Mouse (Mus musculus) hindbrain, embryonic 15.5 days (tissue): ENCODE data around the gene Man1c1. TPM values are rescaled to one million over a fixed set of nuclear protein-coding genes. Genes with fewer than 3 reads are reported as not detected.

Experiments
- ATAC-seq: fragments of 200-750 bp; cut with Nextera tagmentation; 2 replicates; pipeline ENCODE4 v1.8.0; 2017; ENCODE audit warnings: low read depth, moderate number of reproducible peaks, moderate TSS enrichment; ENCODE audit not compliant: low FRiP score
- H3K27ac ChIP-seq: fragments of 300-500 bp; sonication (generic); replicated peaks from 2 replicates; pipeline ENCODE4 v1.5.1; 2015; ENCODE audit warnings: mild to moderate bottlenecking, inconsistent platforms
- H3K27me3 ChIP-seq: fragments of 300-500 bp; sonication (generic); 2 replicates; pipeline ENCODE4 v1.6.1; 2015; ENCODE audit warnings: control low read depth, inconsistent platforms
- H3K36me3 ChIP-seq: fragments of 300-500 bp; sonication (generic); 2 replicates; pipeline ENCODE4 v1.6.1; 2015; ENCODE audit warnings: control low read depth, inconsistent platforms
- H3K4me1 ChIP-seq: fragments of 300-500 bp; sonication (generic); replicated peaks from 2 replicates; pipeline ENCODE4 v1.6.1; 2015; ENCODE audit warnings: control low read depth, inconsistent platforms
- H3K4me2 ChIP-seq: fragments of 300-500 bp; sonication (generic); 2 replicates; pipeline ENCODE4 v1.6.1; 2015; ENCODE audit warnings: moderate library complexity, mild to moderate bottlenecking, inconsistent platforms
- H3K4me3 ChIP-seq: fragments of 300-500 bp; sonication (generic); 2 replicates; pipeline ENCODE4 v1.5.1; 2015; ENCODE audit warnings: mild to moderate bottlenecking, inconsistent platforms
- H3K9ac ChIP-seq: fragments of 300-500 bp; sonication (generic); 2 replicates; pipeline ENCODE4 v1.6.1; 2015; ENCODE audit warnings: inconsistent platforms
- H3K9me3 ChIP-seq: fragments of 300-500 bp; sonication (generic); 2 replicates; pipeline ENCODE4 v1.6.1; 2016; ENCODE audit warnings: control low read depth, inconsistent platforms
- WGBS: fragments of 180-500 bp; shearing (Covaris S2); methylation state at CpG from one replicate; pipeline ENCODE4 v1.1.7; 2015; 5-methylcytosine and 5-hydroxymethylcytosine counted together
- polyA plus RNA-seq: library from polyadenylated mRNA; unstranded; fragments of >200 nt; fragmentation: Nextera tagmentation; extraction: Ambion mirVana; gene quantifications from 2 replicates; pipeline ENCODE4 v1.2.1, GENCODE M21; 2015

Gene Man1c1
- polyA plus RNA-seq, 1 experiment from 2014 or later = 6.1 TPM

DNA sequence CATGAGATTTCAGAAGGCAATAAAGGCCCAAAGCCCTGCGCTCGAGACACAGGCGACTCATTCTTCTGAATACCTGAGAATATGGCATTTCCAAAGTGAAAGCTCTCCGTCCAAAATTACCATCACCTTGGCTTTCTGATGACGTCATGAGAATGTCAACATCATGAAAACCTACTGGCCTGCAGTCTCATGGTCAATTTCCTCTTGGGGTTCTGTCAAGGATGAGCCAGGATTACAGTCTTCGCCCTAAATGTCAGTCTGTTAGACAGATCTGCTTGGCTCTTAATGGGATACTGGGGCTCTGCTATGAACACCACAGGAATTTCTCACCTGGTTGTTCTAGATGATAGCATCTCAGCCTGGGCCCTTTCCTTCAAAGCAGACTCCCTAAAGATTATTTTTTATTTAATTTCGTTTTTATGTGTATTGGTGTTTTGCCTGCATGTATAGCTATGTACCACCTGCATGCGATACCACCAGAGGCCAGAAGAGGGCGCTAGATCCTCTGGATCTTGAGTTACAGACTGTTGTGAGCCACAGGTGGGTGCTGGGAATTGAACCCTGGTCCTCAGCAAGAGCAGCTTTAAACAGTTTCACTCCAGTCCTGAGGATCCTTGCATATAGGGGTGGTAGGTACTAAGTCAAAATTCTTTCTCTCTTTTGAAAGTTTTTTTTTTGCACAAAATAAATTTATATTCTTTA is 19.3 kb downstream of the Man1c1 start:
- Histone ChIP-seq H3K4me1 (peaks cover 26% of the 10 kb centered on the region), H3K27ac (no peak overlapping the region), H3K9ac (no peak overlapping the region), H3K9me3 (0 out of 2 replicates have a peak, but pooled peaks cover 6% of the 10 kb centered on the region), H3K4me2 (no peak overlapping the region), H3K27me3 (no peaks in the 10 kb centered on the region), H3K4me3 (no peak overlapping the region), H3K36me3 (no peaks in the 10 kb centered on the region)
- WGBS = 86% methylated on average over 9 of the region's 9 CpGs
- no peak for ATAC-seq

DNA sequence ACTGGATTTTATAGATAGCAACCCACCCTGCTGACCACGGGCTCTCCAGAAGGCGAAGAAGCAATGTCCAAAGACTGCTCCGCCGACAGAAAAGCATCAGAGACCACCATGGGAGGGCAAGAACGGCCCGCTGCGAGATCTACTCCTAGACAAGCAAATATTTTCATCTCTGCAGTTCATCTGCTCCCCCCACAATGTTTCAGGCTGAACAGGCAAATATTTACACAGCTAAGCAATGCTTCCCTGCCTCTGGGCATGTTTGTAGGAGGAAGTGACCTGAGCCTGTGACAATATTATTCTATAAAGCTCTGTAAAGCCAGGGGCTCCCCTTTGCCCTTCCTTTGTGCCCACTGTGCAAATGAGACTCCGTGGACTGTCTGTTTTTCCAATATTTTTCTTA is 20.2 kb downstream of the Man1c1 start:
- no peak for ATAC-seq
- peak overlapping the region; percentile 78 for H3K27ac ChIP-seq
- peaks cover 29% of the 10 kb centered on the region for H3K4me1 ChIP-seq
- no peaks in the 10 kb centered on the region for H3K27me3 ChIP-seq
- H3K9me3 ChIP-seq = 0 out of 2 replicates have a peak, but pooled peaks cover 6% of the 10 kb centered on the region
- H3K9ac ChIP-seq = no peak overlapping the region
- no peak overlapping the region for H3K4me3 ChIP-seq
- no peak overlapping the region for H3K4me2 ChIP-seq
- 72% methylated on average over 8 of the region's 8 CpGs for WGBS
- H3K36me3 ChIP-seq = no peaks in the 10 kb centered on the region

GRCm38 (mm10) chr4:134683008-134683407 is 21.1 kb downstream of the Man1c1 start:
- H3K4me1 ChIP-seq = peaks cover 38% of the 10 kb centered on the region
- H3K27me3 ChIP-seq = no peaks in the 10 kb centered on the region
- H3K9me3 ChIP-seq = 0 out of 2 replicates have a peak, but pooled peaks cover 6% of the 10 kb centered on the region
- H3K4me2 ChIP-seq = peak overlapping the region; percentile 20; the same call in 1 of the 2 replicates
- 38% methylated on average over 13 of the region's 13 CpGs for WGBS
- H3K27ac ChIP-seq = peak overlapping the region; percentile 78
- no peak overlapping the region for H3K4me3 ChIP-seq
- ATAC-seq = no peak
- H3K36me3 ChIP-seq = no peaks in the 10 kb centered on the region
- H3K9ac ChIP-seq = no peak overlapping the region

DNA sequence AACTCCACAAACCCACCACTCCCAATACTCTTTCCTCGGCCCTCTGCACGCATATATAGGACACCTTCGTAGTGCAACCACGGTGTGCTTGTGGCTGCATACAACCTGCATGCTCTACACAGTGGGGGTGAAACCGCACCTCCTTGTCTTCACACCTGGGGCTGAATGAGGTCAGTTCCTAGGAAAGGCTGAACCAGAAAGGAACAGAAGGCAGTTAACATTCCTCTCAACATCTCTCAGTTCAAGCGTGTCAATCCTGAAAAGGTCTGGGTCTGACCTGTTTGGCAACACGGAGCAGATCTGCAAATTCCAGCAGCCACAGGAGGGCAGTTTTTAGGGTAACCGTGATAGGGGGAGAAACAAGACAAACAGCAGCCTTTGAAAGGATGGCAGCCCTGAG is 21.7 kb downstream of the Man1c1 start:
- Histone ChIP-seq H3K9ac (no peak overlapping the region), H3K9me3 (0 out of 2 replicates have a peak, but pooled peaks cover 6% of the 10 kb centered on the region), H3K36me3 (no peaks in the 10 kb centered on the region), H3K4me2 (no peak overlapping the region), H3K4me3 (no peak overlapping the region), H3K27me3 (no peaks in the 10 kb centered on the region), H3K27ac (peak overlapping the region; percentile 78), H3K4me1 (peaks cover 44% of the 10 kb centered on the region)
- 66% methylated on average over 8 of the region's 8 CpGs for WGBS
- no peak for ATAC-seq

- 94% methylated on average over 7 of the region's 7 CpGs for WGBS
- 0 out of 2 replicates have a peak overlapping the region, but pooled peaks have one; percentile 78 for H3K27ac ChIP-seq
These were observed 22.3 kb downstream of the Man1c1 start for GRCm38 (mm10) chr4:134681819-134682218.

GRCm38 (mm10) chr4:134677556-134678508 is 26.3 kb downstream of the Man1c1 start:
- Histone ChIP-seq H3K9ac (no peak overlapping the region), H3K4me1 (peaks cover 59% of the 10 kb centered on the region), H3K27me3 (no peaks in the 10 kb centered on the region), H3K4me2 (no peak overlapping the region), H3K9me3 (no peaks in the 10 kb centered on the region), H3K4me3 (no peak overlapping the region), H3K36me3 (no peaks in the 10 kb centered on the region), H3K27ac (no peak overlapping the region)
- 29% methylated on average over 17 of the region's 17 CpGs for WGBS
- ATAC-seq = no peak

More at GRCm38 (mm10) chr4:134681819-134682218, 22.3 kb downstream of the Man1c1 start:
- Histone ChIP-seq H3K36me3 (no peaks in the 10 kb centered on the region), H3K4me3 (no peak overlapping the region), H3K9ac (no peak overlapping the region), H3K4me2 (no peak overlapping the region), H3K27me3 (no peaks in the 10 kb centered on the region), H3K9me3 (0 out of 2 replicates have a peak, but pooled peaks cover 6% of the 10 kb centered on the region), H3K4me1 (peaks cover 46% of the 10 kb centered on the region)
- no peak for ATAC-seq

GRCm38 (mm10) chr4:134675800-134676199 is 28.3 kb downstream of the Man1c1 start:
- ATAC-seq = no peak
- WGBS = 31% methylated on average over 8 of the region's 8 CpGs
- H3K4me3 ChIP-seq = no peak overlapping the region
- H3K36me3 ChIP-seq = no peaks in the 10 kb centered on the region
- no peaks in the 10 kb centered on the region for H3K9me3 ChIP-seq
- no peak overlapping the region for H3K4me2 ChIP-seq
- H3K9ac ChIP-seq = no peak overlapping the region
- no peak overlapping the region for H3K27ac ChIP-seq
- peaks cover 68% of the 10 kb centered on the region for H3K4me1 ChIP-seq
- H3K27me3 ChIP-seq = no peaks in the 10 kb centered on the region

DNA sequence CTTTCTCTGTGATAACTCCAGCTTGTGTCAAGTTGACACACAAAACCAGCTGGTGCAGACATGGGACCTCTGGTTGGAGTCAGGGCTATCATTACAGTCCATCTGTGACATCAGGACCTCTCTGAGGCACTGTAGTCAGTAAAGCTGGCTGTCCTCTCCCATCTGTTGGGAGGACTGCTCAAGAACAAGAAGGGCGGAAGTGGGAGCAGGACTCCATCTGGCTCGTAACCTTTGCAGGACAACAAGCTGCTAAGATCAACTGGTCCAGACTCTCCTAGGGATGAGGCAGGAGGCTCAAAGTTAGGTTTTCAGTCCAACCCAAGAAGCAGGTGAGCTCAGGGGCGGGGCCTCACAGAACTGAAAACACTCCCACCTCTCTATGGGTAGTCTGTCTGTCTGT is 29.1 kb downstream of the Man1c1 start:
- no peak overlapping the region for H3K9ac ChIP-seq
- 86% methylated on average over 3 of the region's 3 CpGs for WGBS
- no peak overlapping the region for H3K4me3 ChIP-seq
- no peaks in the 10 kb centered on the region for H3K9me3 ChIP-seq
- H3K27me3 ChIP-seq = no peaks in the 10 kb centered on the region
- no peak for ATAC-seq
- H3K36me3 ChIP-seq = no peaks in the 10 kb centered on the region
- H3K4me2 ChIP-seq = no peak overlapping the region
- H3K27ac ChIP-seq = no peak overlapping the region
- H3K4me1 ChIP-seq = peaks cover 76% of the 10 kb centered on the region

DNA sequence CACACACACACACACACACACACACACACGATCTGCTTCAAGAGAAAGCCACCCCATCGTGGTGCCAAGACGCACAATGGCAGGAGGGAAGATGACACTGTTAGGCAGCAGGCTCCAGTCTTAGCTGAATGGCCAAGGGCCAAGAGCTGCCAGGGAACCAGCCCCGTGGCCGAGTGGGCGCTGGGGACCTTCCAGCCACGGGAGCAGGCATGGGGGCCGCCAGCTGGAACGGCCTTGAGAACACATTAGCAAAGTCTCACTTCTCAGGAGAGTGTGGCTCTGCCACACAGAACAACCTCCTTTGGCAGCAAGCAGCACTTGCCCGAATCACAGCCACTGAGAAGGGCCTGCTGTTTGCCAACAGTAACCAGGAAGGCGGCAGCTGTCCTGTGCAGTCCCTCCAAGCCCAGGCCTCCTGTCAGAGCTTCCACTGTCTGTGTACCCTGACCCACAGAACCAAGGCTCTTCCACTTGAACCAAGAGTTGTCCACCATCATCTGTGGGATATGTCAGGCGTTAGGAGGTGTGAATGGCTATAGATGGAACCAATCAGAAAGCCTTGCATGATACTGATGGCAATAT is 30.1 kb downstream of the Man1c1 start:
- ATAC-seq = peak; percentile 71
- Histone ChIP-seq H3K9me3 (no peaks in the 10 kb centered on the region), H3K27ac (peak overlapping the region; percentile 28; the same call in 1 of the 2 replicates), H3K4me3 (no peak overlapping the region), H3K9ac (no peak overlapping the region), H3K27me3 (no peaks in the 10 kb centered on the region), H3K36me3 (no peaks in the 10 kb centered on the region), H3K4me2 (no peak overlapping the region), H3K4me1 (peaks cover 78% of the 10 kb centered on the region)
- WGBS = 67% methylated on average over 12 of the region's 12 CpGs

- no peak for ATAC-seq
- H3K27me3 ChIP-seq = no peaks in the 10 kb centered on the region
- peaks cover 70% of the 10 kb centered on the region for H3K4me1 ChIP-seq
- H3K36me3 ChIP-seq = no peaks in the 10 kb centered on the region
- no peak overlapping the region for H3K9ac ChIP-seq
- H3K4me3 ChIP-seq = no peak overlapping the region
- H3K9me3 ChIP-seq = no peaks in the 10 kb centered on the region
- 85% methylated on average over 8 of the region's 8 CpGs for WGBS
- H3K27ac ChIP-seq = no peak overlapping the region
- no peak overlapping the region for H3K4me2 ChIP-seq
These were observed 30.9 kb downstream of the Man1c1 start for GRCm38 (mm10) chr4:134673151-134673550.

DNA sequence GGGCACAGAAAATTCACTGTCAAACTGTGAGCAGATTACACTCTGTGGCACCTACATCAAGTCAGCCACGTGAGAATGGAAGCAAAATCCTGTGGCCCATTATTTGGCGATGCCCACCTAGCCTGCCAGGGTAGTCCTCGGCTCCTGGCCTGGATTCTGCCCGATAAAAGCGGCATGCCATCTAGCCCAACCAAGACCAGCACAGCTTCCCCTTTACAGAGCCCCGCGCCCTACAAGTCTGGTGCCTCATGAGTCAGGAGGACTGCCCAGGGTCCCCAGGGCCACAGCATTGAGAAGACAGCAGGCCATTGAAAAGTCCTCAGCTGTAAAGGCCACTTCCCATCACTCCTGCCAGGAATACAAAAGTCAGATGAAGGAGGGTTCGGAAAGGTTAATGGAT is 31.8 kb downstream of the Man1c1 start:
- Histone ChIP-seq H3K9ac (no peak overlapping the region), H3K27me3 (no peaks in the 10 kb centered on the region), H3K9me3 (no peaks in the 10 kb centered on the region), H3K4me3 (no peak overlapping the region), H3K36me3 (no peaks in the 10 kb centered on the region), H3K27ac (no peak overlapping the region), H3K4me2 (no peak overlapping the region), H3K4me1 (peaks cover 61% of the 10 kb centered on the region)
- ATAC-seq = no peak
- WGBS = 73% methylated on average over 8 of the region's 8 CpGs
